Mouse (Mus musculus) lung, postnatal 14 days (tissue): Measurements from ENCODE around the gene Slc12a3.

ENCODE experiments used
- DNase-seq: peaks from one replicate; pipeline ENCODE4 v3.0.0; 2021

Gene Slc12a3

GRCm38 (mm10) chr8:94337559-94337958, 8.6 kb downstream of the Slc12a3 start:
- no peak for DNase-seq

- DNase-seq: no peak
Observed at GRCm38 (mm10) chr8:94340796-94341195, 11.8 kb downstream of the Slc12a3 start.

- no peak for DNase-seq
Observed at GRCm38 (mm10) chr8:94342691-94343090, 13.7 kb downstream of the Slc12a3 start.

GRCm38 (mm10) chr8:94343290-94343689, 14.3 kb downstream of the Slc12a3 start:
- DNase-seq: peak; percentile 93

GRCm38 (mm10) chr8:94343778-94344320, 14.8 kb downstream of the Slc12a3 start:
- DNase-seq: no peak

- no peak for DNase-seq
Observed at GRCm38 (mm10) chr8:94345657-94346056, 16.7 kb downstream of the Slc12a3 start.

- DNase-seq: no peak
Observed at GRCm38 (mm10) chr8:94346264-94346663, 17.3 kb downstream of the Slc12a3 start.

GRCm38 (mm10) chr8:94348425-94348824, 19.4 kb downstream of the Slc12a3 start:
- peak; percentile 62 for DNase-seq

- DNase-seq: no peak
Observed at GRCm38 (mm10) chr8:94354069-94354531, 25.1 kb downstream of the Slc12a3 start.

- DNase-seq: peak; percentile 52
Observed at GRCm38 (mm10) chr8:94354571-94354970, 25.6 kb downstream of the Slc12a3 start.

- DNase-seq: no peak
Observed at GRCm38 (mm10) chr8:94357220-94357619, 28.2 kb downstream of the Slc12a3 start.

- DNase-seq: peak; percentile 90
Observed at GRCm38 (mm10) chr8:94358541-94358940, 29.5 kb downstream of the Slc12a3 start.

GRCm38 (mm10) chr8:94361774-94362431, 32.9 kb downstream of the Slc12a3 start:
- no peak for DNase-seq

- peak; percentile 67 for DNase-seq
Observed at GRCm38 (mm10) chr8:94362607-94363239, 33.7 kb downstream of the Slc12a3 start.

GRCm38 (mm10) chr8:94363288-94363688, 34.3 kb downstream of the Slc12a3 start:
- DNase-seq: peak; percentile 78

- DNase-seq: peak; percentile 72
Observed at GRCm38 (mm10) chr8:94363906-94364305, 34.9 kb downstream of the Slc12a3 start.

- no peak for DNase-seq
Observed at GRCm38 (mm10) chr8:94364686-94365312, 35.8 kb downstream of the Slc12a3 start.

- peak; percentile 46 for DNase-seq
Observed at GRCm38 (mm10) chr8:94365410-94365981, 36.5 kb downstream of the Slc12a3 start.

- no peak for DNase-seq
Observed at GRCm38 (mm10) chr8:94370839-94371238, 41.8 kb downstream of the Slc12a3 start.

- DNase-seq: no peak
Observed at GRCm38 (mm10) chr8:94372955-94373599, 44.1 kb downstream of the Slc12a3 start.

- DNase-seq: no peak
Observed at GRCm38 (mm10) chr8:94375551-94375991, 46.6 kb downstream of the Slc12a3 start.

- no peak for DNase-seq
Observed at GRCm38 (mm10) chr8:94376176-94376575, 47.2 kb downstream of the Slc12a3 start.

- DNase-seq: no peak
Observed at GRCm38 (mm10) chr8:94376580-94376979, 47.6 kb downstream of the Slc12a3 start.
